In the genomic region with DNA sequence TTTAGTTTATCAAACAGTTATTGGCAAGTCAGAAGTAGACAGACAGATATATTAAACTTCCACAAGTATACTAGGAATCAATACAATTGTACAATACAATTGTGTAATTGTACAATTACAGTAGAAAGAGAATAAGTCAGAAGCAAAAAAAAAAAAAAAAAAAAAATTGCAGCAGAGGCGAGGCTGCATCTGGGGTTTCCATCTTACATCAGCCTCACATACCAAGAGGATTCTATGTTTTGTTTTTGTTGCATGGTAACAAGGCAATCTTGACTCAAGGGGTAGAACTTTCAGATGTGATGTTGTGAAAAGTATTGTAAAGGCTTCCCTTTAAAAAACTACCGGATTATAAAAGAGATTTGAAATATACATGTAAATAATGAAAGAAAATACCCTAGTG, we compare ENCODE assay signal across 9 mouse cellular contexts. TPM values are rescaled to one million over a fixed set of nuclear protein-coding genes. Genes with fewer than 3 reads are reported as not detected.
DNase-seq lines count a peak whose midpoint lies in the region; ATAC-seq and TF ChIP-seq lines count a peak whose summit lies in the region.
"Had no signal": no experiment of that assay in that cellular context is flagged by ENCODE, and none has a peak within 500 bp of the region (broad histone marks: within the 10 kb centered on the region; RNA-seq: fewer than 3 reads in every experiment).

No protein-coding gene starts in this region.

- TF ChIP-seq CTCF in heart, postnatal 0 days (IDR thresholded peaks at IDR 0.05; ENCODE audit: low read depth), result no peak

- H3K9me3 ChIP-seq in heart, postnatal 0 days (replicated peaks; ENCODE audit: control insufficient read depth, low read length), result no peaks in the 10 kb centered on the region
- H3K9me3 ChIP-seq: embryonic facial prominence, embryonic 15.5 days; liver, embryonic 15.5 days had no signal

- no peak for TF ChIP-seq EP300 in heart, postnatal 0 days (IDR thresholded peaks at IDR 0.05; ENCODE audit: low read depth)

- ATAC-seq in heart, postnatal 0 days (ENCODE audit: insufficient read depth, low read depth), result no peak

- peak overlapping the region; percentile 76; the same call in 1 of the 2 replicates for H3K4me2 ChIP-seq in heart, postnatal 0 days (ENCODE audit: low read depth, low read length)

- H3K27me3 ChIP-seq in heart, postnatal 0 days (ENCODE audit: control insufficient read depth, insufficient read depth, low read length), result no peaks in the 10 kb centered on the region
- H3K27me3 ChIP-seq: embryonic facial prominence, embryonic 15.5 days; liver, embryonic 15.5 days had no signal

- H3K4me3 ChIP-seq in heart, postnatal 0 days (ENCODE audit: low read depth, low read length), result no peak overlapping the region

- 0 out of 2 replicates have a peak, but pooled peaks cover 3% of the 10 kb centered on the region for H3K4me1 ChIP-seq in heart, postnatal 0 days (ENCODE audit: control insufficient read depth, insufficient read depth)
- H3K4me1 ChIP-seq: embryonic facial prominence, embryonic 15.5 days had no signal

- no peak overlapping the region for H3K27ac ChIP-seq in heart, postnatal 0 days (ENCODE audit: low read depth)

- H3K9ac ChIP-seq in heart, postnatal 0 days (replicated peaks; ENCODE audit: low read depth, low read length), result no peak overlapping the region

- H3K36me3 ChIP-seq in heart, postnatal 0 days (replicated peaks; ENCODE audit: control insufficient read depth, insufficient read depth, low read length), result no peaks in the 10 kb centered on the region
- H3K36me3 ChIP-seq: embryonic facial prominence, embryonic 15.5 days; liver, embryonic 15.5 days had no signal

- 43% methylated on average over 2 of the region's 2 CpGs for WGBS in heart, postnatal 0 days

- DNase-seq in heart, postnatal 0 days (ENCODE audit: low spot score), result peak; percentile 34
- DNase-seq in heart, adult 9 months (ENCODE audit: low spot score in 2 of 2), result no peak
- DNase-seq in 3134 (ENCODE audit: extremely low read depth, insufficient read length, low spot score) (peak; percentile 32), 416B (ENCODE audit: low read depth) (peak; percentile 47)
- DNase-seq in embryo, embryonic 11 days, result peak; percentile 4
- DNase-seq in adrenal gland, adult 2 months, result no peak
- no peak for DNase-seq in adrenal gland, adult 8-10 months

RNA-seq across cellular contexts. Expression of a gene that starts 0.5 kb away (rescaled TPM):
- 13.7 and 27.7 TPM in 2 replicates for total RNA-seq in heart, postnatal 0 days (2014; rRNA removed; ENCODE audit: low replicate concordance)
- polyA plus RNA-seq in heart, postnatal 0 days (2015; fragmentation: Nextera tagmentation; extraction: Ambion mirVana), result 8.6 and 9.0 TPM in 2 replicates
- 10 to 100 TPM; 16.5 to 28.0 TPM for total RNA-seq in adrenal gland, adult 2 months (2021)
- polyA plus RNA-seq in adrenal gland, adult 2 months (2012; rRNA removed), result 35.4 and 39.8 TPM in 2 replicates
- 10 to 100 TPM; 23.1 to 26.6 (median 24.8) TPM for total RNA-seq in adrenal gland, adult 8-10 months (2022)

Comparison
In these comparisons a context has a peak if more than half of its experiments do, and no peak if none do; other contexts are left out.
1. DNase-seq: peak in heart, postnatal 0 days (single experiment), 3134 (single experiment), 416B (single experiment) and embryo, embryonic 11 days (single experiment); none in heart, adult 9 months (0 of 2), adrenal gland, adult 2 months (single experiment) and adrenal gland, adult 8-10 months (single experiment).